Mouse (Mus musculus) spleen, adult 2 months (tissue): ENCODE measurements around the gene Pacrg.

ENCODE experiments used
- CTCF ChIP-seq: fragments of 200-500 bp; IDR thresholded peaks from 2 replicates; pipeline ENCODE4 v1.5.1; 2011; ENCODE audit warnings: mild to moderate bottlenecking, inconsistent platforms; ENCODE audit not compliant: insufficient read depth, insufficient read length, insufficient replicate concordance; ENCODE audit errors: extremely low read depth
- POLR2A ChIP-seq: fragments of 200-500 bp; IDR thresholded peaks from 2 replicates; pipeline ENCODE4 v1.6.1; 2011; ENCODE audit warnings: low read depth, low read length, inconsistent platforms

GRCm38 (mm10) chr17:10510467-10510866 lies 329.6 kb downstream of the Pacrg start:
- no peak for TF ChIP-seq POLR2A
- TF ChIP-seq CTCF: no peak
